Mouse (Mus musculus): Measurements from ENCODE around the gene Btbd11.
"Not testable (repeated sequence)": the region's sequence is repeated elsewhere in the genome, so short reads cannot be mapped to it uniquely, and the experiment has no call there.

The Btbd11 gene

DNA sequence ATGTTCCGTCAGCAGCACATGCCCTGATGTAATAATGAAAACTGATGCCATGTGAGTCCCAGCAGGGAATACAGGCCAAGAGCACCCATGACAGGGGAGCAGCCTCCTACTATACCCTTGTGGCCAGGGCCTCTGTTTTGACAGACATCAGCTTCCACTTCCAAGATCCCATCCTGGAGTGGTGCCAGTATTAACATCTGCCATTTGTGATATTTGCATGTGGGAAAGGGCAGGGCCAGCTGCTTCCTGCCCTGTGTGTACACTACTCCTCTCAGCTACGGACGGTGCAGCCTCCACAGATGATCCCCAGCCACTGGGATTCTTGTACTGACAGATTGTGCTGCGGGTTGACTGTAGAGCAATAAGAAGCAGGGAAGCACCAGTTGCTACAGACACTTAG lies 269.3 kb downstream of the Btbd11 start:
- DNase-seq (ENCODE audit: low read depth), result peak; percentile 41

DNA sequence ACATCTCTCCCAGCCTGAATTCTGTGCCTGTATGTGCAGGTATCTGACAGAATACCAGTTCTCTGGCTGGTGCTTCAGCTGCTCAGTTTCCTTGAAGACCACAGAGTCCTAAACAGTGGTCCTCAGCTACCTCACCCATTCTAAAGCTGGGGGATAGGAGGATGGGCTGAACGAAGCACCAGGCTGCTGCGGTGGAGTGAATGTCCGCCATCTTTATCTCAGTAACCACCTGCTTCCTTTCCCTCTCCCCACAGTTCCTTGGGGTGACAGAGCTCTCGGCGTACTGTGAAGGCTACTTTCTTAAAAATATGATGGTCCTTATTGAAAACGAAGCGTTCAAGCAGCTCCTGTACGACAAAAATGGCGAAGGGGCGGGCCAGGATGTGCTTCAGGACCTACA lies 271.3 kb downstream of the Btbd11 start:
- DNase-seq (ENCODE audit: low read depth), result no peak

DNA sequence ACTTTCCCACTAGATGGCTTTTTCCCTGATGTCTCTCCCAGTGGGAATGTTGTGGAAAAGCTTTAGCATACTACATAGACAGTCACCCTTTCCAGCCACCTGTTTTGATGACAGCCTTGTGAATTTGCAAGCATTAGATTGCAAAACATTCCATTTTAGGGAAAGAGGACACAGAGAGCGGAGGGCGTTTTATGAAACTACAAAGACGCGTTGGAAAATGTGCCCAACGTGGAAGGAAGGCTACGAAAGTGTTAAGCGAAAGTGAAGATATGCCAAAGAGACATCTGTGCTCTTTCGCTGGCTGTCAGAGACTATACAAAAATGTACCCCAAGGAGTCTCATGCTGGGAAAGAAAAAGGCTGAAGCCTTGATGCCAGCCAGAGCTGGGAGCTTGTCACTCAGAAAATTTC lies 286.9 kb downstream of the Btbd11 start:
- no peak for DNase-seq (ENCODE audit: low read depth)

DNA sequence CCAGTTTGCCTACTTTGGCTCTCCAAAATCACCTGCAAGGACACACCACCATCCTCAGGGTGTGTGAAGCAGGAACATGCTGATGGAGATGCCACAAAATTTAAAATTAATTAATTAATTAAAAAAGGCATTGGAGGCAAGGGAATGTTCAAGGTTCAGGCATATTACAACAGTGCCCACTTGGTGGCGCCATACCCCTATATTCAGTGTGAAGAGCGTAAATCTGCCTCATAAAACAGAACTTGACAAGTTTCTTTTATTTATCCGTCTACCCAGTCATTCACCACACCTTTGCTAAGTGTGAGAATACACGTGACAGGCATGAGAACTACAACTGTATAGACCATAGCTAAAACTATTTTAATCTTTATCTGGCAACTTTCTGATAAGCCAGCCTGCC lies 292.0 kb downstream of the Btbd11 start:
- DNase-seq (ENCODE audit: low read depth), result peak; percentile 75

DNA sequence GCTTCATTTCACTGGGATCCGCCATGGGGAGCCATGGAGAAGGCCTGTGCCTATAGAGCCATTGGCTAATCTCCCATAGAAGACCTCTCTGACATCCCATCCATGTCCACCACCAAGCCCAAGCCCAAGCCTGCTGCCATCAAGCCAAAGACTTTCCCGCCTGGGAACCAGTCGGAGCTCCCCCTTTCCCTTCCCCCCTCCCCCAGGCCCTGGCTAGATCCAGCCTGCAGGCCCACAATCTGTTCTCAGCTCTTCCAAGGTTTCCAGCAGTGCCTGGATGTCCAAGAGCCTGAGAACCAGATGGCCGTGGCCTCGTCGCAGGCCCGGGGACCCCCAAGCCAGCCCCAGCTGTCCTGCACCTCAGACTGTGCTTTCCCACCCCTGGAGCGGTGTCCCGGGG lies 295.8 kb downstream of the Btbd11 start:
- DNase-seq (ENCODE audit: low read depth), result no peak

DNA sequence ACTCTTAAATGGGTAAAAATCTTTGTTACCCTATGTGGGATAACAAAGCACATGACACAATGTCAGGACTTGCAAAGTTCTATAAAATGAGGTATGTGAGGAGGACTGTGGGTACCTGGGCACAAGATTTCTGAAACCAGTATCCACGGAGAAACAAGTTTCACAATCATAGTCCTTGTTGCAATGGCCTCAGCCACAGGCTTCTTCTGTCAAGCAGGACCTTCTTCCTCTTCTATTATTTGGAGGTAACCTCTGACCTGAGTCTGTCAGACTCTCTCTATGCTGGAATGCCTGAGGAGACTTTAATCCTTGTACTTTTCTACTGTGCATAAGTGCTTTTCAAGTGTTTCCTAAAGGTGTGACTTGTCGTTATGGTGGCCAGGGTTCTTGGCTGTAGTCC lies 307.8 kb downstream of the Btbd11 start:
- DNase-seq (ENCODE audit: low read depth), result not testable (repeated sequence)

DNA sequence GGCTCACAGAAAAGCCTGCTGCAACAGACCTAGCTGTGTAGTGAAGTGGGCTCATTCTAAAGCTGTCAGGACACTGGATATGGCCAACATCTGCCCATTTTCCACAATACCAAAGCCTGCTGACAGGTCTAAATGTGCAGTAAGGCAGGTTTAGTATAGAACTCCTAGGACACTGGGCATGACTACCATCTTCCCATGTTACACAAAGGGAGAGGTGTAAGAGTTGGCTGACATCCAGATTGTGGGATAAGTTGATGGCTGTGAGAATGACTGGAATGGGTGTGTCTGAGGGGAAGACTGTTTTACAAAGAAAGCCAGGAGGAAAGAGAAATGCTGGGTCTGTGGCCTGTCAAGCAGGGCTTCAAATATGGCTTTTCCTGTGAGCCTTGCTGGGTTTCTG lies 313.1 kb downstream of the Btbd11 start:
- no peak for DNase-seq (ENCODE audit: low read depth)

DNA sequence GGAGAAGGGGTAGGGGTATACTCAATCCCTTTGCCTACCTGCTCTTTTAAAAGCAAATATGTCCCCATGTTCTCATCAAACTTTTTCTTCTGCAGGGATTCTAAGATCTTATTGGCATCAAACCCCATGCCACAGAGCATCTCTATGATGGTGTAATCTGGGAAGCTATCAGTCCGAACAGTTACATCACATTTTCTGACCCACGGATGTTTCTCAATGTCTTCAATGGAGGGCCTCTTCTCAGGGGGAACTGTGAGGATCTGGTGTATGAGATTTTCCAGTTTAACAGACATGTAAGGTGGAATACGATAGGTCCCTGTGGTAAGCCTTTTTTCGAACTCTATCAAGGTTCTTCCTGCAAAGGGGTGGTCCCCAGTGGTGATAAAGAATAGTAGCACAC lies 323.2 kb downstream of the Btbd11 start:
- DNase-seq (ENCODE audit: low read depth), result not testable (repeated sequence)

All from NIH3T3 (cell line).